Mouse (Mus musculus) frontal cortex, postnatal 10 days (tissue): Measurements from ENCODE around the gene Gm21915.
A peak's percentile ranks its signal among the peaks of the same experiment; 100 is the strongest.

ENCODE experiments used
- DNase-seq, 2 experiments: peaks; one replicate each; pipeline ENCODE4 v3.0.0; 2022; ENCODE audit warnings: low spot score in 2 of 2, mixed read lengths in 1 of 2

Gene Gm21915

DNA sequence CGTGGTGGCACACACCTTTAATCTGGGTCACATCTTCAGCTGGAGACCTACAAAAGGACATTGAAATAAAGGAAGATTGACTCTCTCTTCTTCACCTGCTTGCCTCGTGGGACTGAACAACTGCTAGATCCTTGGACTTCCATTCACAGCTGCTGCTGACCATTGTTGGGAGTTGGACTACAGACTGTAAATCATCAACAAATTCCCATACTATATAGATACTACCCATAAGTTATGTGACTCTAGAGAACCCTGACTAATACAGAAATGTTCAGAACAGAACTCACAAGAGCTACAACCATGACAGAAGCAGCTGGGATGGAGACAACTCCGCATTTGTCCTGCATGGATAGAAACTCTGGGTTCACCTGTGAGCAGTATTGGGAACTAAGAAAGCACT is at the start of gene Gm21915:
Gene Gm21915 (plus strand): TSS at position 301 of the 400 bp plus-strand sequence.
- DNase-seq = no peak

DNA sequence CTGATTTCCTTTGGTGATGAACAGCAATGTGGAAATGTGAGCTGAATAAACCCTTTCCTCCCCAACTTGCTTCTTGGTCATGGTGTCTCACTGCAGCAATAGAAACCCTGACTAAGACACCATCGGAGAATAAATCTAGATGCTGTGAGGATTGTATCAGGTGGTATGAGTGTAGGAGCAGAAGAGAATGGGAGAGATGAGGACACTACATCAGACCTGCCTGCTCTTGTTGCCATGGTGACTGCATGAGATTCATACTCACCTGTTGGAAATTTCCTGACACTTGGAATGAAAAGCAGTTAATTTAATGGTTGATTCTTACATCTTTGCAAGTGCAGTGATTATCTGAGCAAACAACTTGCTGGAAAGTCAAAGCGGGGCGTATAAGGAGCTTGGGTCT is 48.1 kb upstream of the Gm21915 start:
- DNase-seq = no peak

DNA sequence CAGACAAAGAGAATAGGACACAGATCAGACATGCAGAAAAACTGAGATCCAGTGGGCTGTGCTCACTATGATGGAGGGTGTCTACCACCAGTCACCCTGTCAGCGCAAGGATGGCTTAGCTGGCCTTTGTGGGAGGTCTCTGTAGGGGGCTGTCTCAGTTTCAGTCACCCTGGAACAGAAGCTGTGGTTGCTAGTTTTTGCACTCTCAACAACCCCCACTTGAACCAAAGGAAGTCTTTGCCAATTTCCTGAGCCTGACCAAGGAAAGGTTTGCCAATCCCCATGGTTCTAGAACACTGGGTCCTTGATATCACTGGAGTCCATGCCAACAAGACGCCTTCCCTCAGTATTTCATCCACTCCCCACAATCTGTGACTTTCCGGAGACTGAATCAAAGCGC is 47.6 kb upstream of the Gm21915 start:
- no peak for DNase-seq

DNA sequence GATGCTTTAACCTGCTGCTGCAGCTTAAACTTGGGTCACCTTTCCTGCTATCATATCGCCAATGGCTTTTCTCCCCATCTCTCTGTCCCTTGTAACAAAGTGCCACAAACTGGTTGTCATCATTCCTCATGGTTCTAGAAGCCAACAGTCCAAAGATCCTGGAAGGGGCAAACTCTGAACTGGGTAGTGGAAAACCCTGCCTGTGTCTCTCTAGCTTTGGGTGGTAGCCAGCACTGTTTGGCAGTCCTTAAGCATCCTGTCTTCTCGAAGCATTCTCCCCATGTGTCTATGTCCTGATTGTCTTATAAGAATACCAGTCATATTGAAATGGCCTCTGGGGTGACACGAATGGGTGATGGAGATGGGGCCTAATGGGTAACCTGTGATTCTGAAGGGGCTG is 45.1 kb upstream of the Gm21915 start:
- DNase-seq = no peak

DNA sequence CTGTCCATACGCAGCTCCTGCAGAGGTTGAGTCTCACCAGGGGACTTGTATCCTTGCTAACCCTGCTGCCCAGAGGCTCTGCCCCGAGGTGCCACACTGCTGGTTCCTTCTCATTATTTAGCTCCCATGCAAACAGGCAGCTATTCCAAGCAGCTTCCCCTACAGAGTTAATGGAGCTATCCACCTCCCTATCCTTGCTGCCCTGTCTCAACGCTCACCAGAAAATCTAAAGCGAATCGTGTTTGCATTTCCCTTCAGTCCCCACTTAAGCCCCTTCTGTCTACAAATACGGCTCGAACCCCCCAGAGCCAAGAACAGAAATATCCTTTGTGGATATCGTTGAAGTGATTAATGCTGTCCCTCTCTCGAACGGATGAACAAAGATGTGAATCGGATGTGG is 43.8 kb upstream of the Gm21915 start:
- no peak for DNase-seq

DNA sequence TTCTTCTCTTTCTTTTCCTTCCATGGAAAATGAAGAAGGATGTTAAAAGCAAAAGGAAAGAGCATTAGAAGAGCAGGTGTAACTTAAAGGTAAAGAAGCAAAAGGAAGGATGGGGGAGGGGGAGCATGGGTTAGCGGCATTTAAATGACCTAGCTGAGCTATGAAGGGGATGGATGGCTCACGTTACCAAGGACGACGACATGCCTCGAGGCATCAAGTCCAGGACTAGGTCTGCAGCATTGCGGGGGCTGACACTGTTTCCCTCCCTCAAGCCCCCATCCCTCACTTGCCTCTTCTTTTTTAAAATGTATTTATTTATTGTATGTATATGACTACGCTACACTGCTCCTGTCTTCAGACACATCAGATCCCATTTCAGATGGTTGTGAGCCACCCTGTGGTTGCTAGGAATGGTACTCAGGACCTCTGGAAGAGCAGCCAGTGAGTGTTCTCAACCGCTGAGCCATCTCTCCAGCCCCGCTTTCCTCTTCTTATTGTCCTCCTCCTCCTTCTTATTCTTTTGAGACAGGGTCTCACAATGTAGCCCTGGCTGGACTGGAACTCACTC is 43.2 kb upstream of the Gm21915 start:
- no peak for DNase-seq

DNA sequence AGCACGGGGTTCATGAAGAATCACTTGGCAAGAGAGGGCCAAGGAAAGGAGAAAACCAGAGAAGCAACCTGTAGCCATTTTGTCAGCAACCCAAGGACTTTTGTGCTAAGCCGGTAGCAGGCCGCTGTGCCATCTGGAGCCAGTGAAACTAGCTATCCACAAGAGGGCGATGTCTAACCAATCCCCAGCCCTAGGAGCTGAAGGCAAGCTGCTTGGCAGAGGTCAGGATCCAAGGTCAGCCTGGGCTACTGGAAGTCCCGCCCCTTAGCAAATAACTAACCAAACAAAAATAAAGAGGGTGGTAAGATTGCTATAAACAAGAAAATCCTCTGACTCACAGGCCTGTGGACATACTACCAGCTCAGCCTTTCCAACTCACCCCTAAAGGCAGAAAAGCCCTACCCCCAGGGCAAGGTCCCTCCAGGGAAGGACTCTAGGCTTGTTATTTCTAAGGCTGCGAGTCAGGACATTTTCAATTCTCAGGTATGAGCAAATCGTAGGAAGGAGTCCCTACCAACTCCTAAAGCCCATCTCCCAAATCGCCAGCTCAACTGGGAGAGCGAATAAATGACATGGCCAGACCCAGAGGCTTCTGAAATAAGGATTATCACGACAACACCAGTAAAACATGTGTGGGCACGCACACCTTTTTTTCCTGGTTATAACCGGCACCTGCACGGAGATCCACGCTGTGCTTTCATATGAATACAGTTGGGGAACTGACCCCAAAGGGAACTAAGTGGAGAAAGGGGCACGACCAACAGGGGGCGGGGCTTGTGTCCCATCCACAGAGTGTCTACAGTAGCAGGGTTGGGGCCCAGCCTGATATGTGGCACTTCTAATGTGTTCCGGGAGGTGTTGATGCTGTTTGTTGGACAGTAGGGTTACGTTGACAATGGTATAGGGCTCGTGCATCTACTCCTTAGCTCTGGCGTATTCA is 42.0 kb upstream of the Gm21915 start:
- no peak for DNase-seq

DNA sequence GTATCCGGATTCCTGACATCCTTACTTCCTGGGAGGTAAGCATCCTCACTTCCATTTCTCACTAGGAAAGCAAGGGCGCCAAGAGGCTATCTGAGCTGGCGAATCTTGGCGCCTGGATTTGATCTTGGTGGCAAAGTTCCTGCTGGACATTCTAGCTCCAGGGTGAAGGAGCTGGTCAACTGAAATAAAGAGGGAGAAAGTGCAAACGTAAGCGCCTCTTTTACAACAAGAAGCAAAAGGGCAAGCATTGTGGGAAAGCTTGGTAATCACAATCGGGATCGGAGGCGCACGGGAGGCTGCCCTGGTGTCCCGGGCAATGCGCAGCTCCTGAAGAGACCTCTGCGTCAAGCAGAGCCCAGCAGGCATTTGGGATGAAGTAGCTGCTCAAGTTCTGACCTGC is 41.0 kb upstream of the Gm21915 start:
- DNase-seq = no peak

DNA sequence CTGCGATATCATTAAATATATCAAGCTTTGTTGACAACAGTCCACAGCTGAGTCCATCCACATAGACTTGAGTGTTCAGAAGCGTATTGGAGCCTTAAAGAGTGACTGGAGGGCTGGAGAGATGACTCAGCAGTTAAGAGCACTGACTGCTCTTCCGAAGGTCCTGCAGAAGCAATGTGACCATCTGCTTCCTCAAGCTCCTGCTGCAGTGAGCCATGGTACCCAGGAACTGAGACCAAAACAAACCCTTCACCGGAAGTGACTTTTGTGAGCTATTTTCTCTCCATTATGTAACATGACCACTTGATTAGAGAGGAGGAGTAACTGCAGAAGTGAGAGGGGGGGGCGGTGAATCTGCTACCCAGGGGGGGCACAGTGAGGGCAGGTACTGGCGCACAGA is 39.3 kb upstream of the Gm21915 start:
- DNase-seq = no peak

DNA sequence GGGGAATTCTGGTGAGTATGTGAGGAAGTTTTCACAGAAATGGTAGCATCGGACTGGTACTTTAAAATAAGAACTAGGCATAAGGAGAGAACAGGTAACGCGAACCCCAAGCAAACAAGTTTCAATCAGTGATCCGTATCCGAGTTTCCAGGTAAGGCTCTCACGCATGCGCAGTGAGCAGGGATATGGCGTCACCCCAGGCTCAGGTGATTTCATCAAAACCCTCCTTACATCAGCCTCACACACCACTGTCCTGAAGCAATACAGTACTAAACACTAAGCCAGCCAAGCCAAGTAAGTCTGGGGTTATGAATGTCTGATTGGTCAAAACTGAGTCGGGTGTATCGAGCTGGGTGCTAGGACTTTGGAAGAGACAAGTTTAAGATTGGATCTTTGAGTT is 38.9 kb upstream of the Gm21915 start:
- no peak for DNase-seq

DNA sequence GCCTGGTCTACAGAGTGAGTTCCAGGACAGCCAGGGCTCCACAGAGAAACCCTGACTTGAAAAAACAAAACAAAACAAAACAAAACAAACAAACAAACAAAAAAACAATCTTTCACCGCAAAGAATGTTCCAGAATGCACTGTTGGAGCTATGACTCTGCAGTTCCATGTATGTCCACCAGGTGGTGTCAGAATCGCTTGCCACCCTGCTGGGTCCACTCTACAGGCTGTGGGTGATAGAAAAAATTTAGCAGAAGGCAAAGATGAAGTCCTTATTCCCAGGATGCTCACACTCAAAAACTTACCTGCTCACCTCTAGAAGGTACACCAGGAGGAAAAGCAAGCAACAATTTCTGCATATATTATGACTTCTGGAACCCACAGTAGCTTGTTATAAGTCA is 34.4 kb upstream of the Gm21915 start:
- peak in 1 of 2 experiments; percentile 63 for DNase-seq

DNA sequence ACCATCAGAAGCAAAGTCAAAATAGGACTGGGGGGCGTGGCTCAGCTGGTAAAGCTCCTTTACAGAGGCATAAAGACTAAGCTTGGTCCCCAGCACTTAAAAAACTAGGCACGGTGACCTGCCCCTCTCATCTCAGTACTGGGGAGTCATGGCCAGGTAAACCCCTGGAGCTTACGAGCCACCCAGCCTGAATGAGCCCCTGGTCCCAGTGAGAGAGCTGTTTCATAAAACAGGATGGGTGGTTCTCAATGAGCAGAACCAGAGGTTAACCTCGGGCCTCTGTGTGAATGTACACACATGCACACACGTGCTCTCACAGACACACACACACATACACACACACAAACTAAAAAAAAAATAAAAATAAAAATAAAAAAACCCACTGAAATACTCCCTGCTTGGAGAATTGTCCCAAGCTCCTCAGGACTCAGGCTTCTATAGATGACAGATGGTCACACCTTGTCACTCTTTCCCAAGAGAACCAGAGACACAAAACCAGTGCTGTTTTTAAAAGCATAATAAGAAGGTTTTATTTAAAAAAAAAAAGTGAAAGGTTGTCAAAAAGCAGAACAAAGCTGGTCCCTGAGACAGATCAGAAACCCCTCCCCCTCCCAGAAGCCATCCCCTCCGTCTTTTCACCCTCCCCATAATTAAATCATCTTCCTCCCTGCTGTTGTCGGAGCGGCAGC is 32.6 kb upstream of the Gm21915 start:
- DNase-seq = no peak

DNA sequence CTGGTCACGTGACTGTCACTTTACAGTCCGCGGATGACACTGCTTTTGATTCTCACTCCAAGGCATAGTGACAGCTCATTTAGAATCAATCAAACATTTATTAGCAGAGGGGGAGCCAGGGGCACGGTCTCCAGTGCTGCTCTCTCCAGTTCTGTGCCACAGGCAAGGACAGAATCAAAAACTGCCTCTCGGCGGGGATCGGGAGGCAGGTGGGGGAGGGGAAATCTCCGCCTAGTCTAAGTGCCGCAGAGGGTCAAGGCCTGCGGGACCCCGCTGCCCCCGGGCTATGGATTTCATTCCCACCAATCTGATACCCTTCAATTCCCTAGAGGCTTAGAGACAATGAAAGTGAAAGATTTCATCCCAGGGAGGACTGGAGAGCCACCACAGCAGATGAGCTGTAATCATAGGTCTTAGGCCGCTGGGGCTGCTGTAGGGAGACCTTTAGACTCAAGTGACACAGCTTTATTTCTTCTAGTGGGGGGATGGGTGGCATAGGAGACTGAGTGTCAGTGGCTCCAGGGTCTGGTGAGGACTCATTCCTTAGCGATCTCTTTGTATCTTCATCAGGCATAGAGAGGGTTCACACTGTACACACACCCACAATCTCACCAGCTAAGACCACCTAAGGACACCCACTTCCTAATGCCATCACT is 31.9 kb upstream of the Gm21915 start:
- peak in 1 of 2 experiments; percentile 43 for DNase-seq

DNA sequence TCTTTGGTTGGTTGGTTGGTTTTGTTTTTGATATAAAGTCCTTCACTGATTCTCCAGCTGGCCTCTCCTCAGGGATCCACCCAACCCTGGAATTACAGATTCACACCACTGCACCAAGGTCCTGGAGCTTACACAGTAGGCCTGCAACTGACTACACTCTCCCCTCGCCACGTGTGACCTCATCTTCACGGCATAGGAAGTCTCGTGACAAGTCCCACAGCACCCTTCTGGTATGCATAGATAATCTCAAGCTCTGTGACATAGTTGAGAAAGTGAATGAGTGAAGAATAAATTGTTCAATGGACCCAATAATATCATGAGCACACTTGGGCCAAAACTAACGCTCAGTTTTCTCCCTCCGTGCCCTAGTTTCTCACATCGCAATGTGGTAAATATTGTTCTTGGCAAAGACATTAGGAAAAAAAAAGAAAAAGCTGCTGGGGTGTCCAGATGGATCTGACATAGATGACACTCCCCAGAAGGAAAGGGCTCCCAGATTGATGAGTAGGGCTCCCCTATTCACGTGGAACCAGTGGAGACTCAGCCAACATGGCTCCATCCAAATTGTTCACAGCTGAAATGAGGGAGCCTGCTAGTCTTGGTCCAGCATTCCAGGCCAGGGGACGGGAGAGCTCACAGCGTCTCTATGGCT is 30.8 kb upstream of the Gm21915 start:
- DNase-seq = no peak

DNA sequence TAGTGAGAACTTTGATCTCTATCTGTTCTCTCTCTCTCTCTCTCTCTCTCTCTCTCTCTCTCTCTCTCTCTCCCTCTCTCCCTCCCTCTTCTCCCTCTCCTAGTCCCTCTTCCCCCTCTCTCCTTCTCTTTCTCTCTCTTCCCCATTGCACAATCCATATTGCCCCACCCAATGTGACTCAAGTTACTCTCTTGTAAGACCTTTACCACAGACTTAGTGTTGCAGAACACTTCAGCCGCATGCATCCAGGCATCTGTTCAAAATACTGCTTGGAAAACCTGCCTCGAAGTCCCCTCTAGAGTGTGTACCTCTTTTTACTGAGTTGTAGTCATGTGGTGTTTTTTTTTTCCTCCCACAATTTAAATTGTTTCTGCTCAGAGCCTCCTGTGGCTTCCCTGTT is 29.1 kb upstream of the Gm21915 start:
- no peak for DNase-seq

DNA sequence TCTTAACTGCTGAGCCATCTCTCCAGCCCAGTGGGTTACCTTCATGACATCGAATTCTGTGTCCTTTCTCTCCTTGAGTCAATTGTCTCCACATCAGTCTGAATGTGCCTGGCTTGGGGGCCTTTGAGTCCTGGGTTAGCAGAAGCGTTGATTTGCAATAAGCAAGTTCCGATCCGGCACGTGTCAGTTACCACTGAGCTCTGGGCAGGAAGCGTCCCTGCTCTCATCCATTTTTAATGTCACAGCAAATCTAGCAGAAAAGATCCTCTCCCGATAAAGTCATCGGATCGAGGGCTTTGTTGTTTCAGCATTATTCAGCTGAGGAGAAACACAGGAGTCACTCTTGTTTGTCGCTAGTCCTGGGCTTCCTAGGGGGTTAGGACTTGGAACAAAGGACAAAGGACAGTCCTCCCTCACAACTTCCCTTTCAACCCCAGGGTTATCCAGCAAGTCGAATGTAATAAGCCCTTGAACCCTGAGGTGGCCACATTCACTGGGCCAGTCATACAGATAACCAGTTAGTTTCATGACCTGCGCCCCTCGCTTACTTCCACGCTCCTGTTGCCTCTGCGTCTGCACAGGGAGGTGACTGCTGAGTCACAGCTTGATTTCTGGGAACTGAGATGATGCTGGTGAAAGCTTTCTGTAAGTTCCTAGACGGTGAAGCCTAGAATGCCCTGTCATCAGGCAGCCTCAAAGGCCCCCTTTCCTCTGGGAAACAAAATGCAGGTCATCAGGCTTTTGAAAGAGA is 27.8 kb upstream of the Gm21915 start:
- DNase-seq = no peak

DNA sequence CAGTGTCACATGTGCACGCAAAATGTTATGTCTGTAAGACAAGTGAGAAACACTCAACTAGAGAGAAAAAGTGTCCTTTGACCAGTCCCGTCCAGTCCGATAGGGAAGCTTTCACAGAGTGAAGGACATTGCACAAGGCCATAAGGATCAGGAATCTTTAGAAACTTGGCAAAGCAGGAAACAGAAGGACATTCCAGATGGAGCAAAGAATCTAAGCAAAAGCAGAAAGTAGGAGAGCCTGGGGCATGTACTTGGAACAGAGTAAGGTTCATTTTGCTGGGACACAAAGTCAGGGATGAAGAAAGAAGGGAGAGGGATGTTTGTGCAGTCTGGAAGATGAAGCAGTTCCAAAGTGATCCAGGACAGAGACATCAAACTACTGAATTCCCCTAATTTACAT is 21.0 kb upstream of the Gm21915 start:
- DNase-seq = no peak

DNA sequence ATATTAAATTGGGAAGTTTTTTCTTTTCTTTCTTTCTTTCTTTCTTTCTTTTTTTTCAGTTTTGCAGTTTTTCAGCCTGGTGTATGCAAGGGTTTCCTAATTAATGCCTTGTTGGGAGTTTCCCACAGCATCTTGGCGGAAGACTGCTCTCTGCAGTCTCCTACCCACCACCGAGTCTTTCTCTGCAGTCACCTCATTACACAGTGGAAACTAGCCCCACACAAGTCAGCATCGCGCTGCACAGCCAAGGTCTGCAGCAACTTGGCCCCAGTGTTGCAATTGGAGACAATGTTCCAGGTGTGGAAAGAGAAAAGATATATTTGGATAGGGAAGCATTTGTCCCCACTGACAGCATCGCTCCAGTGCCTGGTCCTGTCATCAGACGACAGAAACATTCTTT is 20.4 kb upstream of the Gm21915 start:
- DNase-seq = no peak

DNA sequence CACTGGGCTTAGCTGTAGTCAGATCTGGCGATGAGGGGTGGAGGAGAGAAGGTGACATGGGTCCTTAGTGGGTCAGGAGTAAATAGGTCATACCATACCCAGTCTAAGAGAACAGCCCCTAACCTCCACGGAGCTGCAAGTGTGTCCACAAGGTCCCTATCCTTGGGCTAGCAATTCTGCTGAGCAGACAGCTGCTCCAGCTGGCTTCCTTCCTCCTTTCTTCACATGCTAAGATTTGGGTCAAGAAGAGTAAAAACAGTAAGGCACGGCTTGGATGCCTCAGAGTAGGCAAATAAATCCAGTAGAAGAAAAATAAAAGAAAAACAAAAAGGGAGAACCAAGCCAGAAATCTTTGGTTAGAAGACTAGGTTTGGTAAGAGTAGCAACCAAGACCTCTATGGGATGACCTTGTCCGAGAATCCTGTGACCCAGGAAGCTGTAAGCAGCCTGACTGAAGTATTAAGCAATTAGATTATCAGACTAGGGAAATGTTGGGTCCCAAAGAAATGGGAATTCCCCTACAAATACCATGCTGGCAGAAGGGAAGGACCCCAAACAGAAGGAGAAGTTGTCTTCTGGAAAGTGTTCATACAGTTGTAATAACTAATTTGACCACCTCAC is 19.1 kb upstream of the Gm21915 start:
- no peak for DNase-seq

DNA sequence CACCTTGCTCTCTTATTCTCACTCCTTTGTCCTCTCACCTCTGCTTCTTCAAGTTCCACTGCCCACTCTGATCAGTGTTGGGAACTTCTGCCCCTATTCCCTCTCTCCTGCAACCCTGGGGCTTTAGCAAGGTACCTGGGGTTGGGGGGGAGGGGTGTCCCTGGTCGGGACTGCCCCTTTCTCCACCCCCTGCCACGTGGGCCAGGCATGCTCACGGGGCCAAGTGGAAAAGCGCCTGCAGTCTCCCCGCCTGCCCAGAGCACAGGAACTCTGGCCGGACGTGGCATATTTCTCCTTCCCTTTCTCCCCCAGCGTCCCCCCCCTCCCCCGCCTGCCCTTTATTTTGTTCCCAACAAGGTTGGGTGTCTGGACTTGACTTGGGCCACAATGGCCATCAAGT is 17.7 kb upstream of the Gm21915 start:
- no peak for DNase-seq
